Mouse (Mus musculus) erythroblast, embryonic 14.5 days (primary cell): ENCODE measurements around the gene Adprh.

Experiments used
- GATA1 ChIP-seq: IDR thresholded peaks from 2 replicates; pipeline ENCODE4 v1.6.1; 2012; ENCODE audit warnings: low read length, inconsistent platforms, mixed read lengths
- TAL1 ChIP-seq: IDR thresholded peaks from 3 replicates; pipeline ENCODE4 v1.6.1; 2012; ENCODE audit warnings: low read length, inconsistent platforms, mixed read lengths

DNA sequence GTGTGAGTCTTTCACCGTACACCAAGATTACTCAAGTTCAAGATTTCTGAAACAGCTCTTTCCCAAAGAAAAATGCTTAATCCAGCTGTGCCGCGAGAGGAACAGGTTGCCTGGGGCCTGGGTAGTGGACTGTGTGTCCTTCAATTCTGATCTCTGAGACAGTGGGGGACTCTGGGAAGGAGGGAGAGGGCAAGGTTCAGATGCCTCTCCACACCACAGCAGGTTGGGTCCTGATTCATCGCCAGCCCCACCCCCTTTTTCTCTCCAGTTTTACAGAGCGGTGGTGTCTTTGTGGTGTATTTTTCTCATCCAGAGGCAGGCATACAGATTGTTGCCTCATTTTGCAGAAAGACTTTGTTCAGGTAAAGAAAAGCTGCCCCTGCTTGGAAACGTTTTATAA lies 54.2 kb downstream of the Adprh start:
- no peak for TF ChIP-seq GATA1
- no peak for TF ChIP-seq TAL1
